Mouse (Mus musculus) ES-E14 (cell line): ENCODE measurements around the gene Ppara. TPM values are rescaled to one million over a fixed set of nuclear protein-coding genes. Genes with fewer than 3 reads are reported as not detected.

Experiments
- DNase-seq: peaks from one replicate; pipeline ENCODE4 v3.0.0-alpha.2; 2013; ENCODE audit warnings: low read depth, low spot score
- H3K27ac ChIP-seq: 2 replicates; pipeline ENCODE4 v1.5.1; 2012; ENCODE audit warnings: low read depth, mild to moderate bottlenecking, low read length, moderate library complexity, mixed read lengths; ENCODE audit not compliant: poor library complexity, insufficient read depth, severe bottlenecking
- H3K36me3 ChIP-seq: 2 replicates; pipeline ENCODE4 v1.6.1; 2012; ENCODE audit warnings: mild to moderate bottlenecking, low read length, moderate library complexity, mixed read lengths; ENCODE audit not compliant: control insufficient read depth, poor library complexity, insufficient read depth, severe bottlenecking
- H3K4me1 ChIP-seq, 2 experiments: fragments of 150-350 bp in 1 of 2; sonication (generic) in 1 of 2; 2 replicates each; pipeline ENCODE4 v1.6.1; 2012; ENCODE audit warnings: low read length in 2 of 2, mild to moderate bottlenecking in 1 of 2, mixed read lengths in 1 of 2; ENCODE audit not compliant: control insufficient read depth in 2 of 2, insufficient read depth in 2 of 2, poor library complexity in 1 of 2
- H3K4me3 ChIP-seq, 2 experiments: fragments of 150-350 bp in 1 of 2; sonication (generic) in 1 of 2; 2 replicates each; pipeline ENCODE4 v1.5.1; 2012; ENCODE audit warnings: low read length in 2 of 2, low read depth in 1 of 2, mild to moderate bottlenecking in 1 of 2, mixed read lengths in 1 of 2; ENCODE audit not compliant: insufficient read depth in 1 of 2, poor library complexity in 1 of 2, severe bottlenecking in 1 of 2
- H3K9ac ChIP-seq: 2 replicates; pipeline ENCODE4 v1.6.1; 2012; ENCODE audit warnings: low read depth, mild to moderate bottlenecking, low read length, mixed read lengths; ENCODE audit not compliant: poor library complexity, insufficient read depth, severe bottlenecking
- H3K9me3 ChIP-seq: fragments of 150-350 bp; sonication (generic); 2 replicates; pipeline ENCODE4 v1.6.1; 2012; ENCODE audit warnings: low read depth, mild to moderate bottlenecking, low read length; ENCODE audit not compliant: control insufficient read depth, insufficient read depth
- CHD2 ChIP-seq: IDR thresholded peaks from 2 replicates; pipeline ENCODE4 v1.6.1; 2014; ENCODE audit warnings: mild to moderate bottlenecking, low read depth, low read length, inconsistent platforms
- HCFC1 ChIP-seq: IDR thresholded peaks from 2 replicates; pipeline ENCODE4 v1.6.1; 2012; ENCODE audit warnings: low read length, inconsistent platforms, borderline replicate concordance; ENCODE audit not compliant: insufficient read depth
- MAFK ChIP-seq: IDR thresholded peaks from 2 replicates; pipeline ENCODE4 v1.6.1; 2014; ENCODE audit warnings: mild to moderate bottlenecking, low read depth, low read length, inconsistent platforms; ENCODE audit not compliant: insufficient read depth
- ZC3H11A ChIP-seq: IDR thresholded peaks from 2 replicates; pipeline ENCODE4 v1.6.1; 2012; ENCODE audit warnings: low read depth, mild to moderate bottlenecking, inconsistent platforms, low read length, borderline replicate concordance
- ZNF384 ChIP-seq: IDR thresholded peaks from 2 replicates; pipeline ENCODE4 v1.6.1; 2012; ENCODE audit warnings: low read depth, low read length, inconsistent platforms
- in situ Hi-C, 2 experiments: fragments of 600-800 bp; cut with MboI; formaldehyde crosslinking; loops; one replicate each; pipeline ENCODE4 v1.15.1; 2025; ENCODE audit warnings: low sequenced_read_pairs in 2 of 2, inconsistent platforms in 1 of 2; ENCODE audit not compliant: unreplicated experiment in 2 of 2
- total RNA-seq: library from RNA; depleted of rRNA; stranded (reverse); fragments of 300-350 nt; gene quantifications from 2 replicates; pipeline ENCODE4 v1.2.3, GENCODE M21; 2012

Gene Ppara
- total RNA-seq, 1 experiment: 0.09 TPM

DNA sequence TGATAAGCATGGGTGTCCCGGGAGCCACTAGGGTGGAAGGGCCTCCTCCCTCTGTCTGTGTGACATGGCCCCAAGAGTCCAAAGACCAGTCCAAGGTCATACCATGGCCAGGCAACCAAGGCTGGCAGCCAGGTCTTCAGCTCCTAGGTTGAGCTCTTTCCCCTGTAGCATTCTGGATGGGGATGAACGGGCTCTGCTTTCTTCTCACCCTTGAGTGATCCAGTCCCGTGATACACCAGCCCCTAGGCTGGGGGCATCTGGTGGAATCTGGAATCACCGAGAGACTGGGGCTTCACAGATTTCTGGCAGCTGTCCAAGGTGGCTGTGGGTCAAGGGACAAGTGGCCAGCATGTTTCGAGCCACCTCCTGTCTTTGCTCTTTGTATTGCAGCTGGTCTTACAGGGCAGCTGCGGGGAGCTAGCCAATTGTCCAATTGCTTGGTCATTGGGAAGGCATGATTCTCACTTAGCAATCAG is 14.4 kb upstream of the Ppara start:
- TF ChIP-seq HCFC1 (no peak), ZC3H11A (no peak), ZNF384 (no peak), MAFK (no peak), CHD2 (no peak)
- Histone ChIP-seq H3K27ac (no peak overlapping the region), H3K9me3 (no peaks in the 10 kb centered on the region), H3K9ac (no peak overlapping the region), H3K36me3 (no peaks in the 10 kb centered on the region), H3K4me3 (no peak overlapping the region), H3K4me1 (no peaks in the 10 kb centered on the region)
- in situ Hi-C loops: no loop called here
- DNase-seq: no peak

DNA sequence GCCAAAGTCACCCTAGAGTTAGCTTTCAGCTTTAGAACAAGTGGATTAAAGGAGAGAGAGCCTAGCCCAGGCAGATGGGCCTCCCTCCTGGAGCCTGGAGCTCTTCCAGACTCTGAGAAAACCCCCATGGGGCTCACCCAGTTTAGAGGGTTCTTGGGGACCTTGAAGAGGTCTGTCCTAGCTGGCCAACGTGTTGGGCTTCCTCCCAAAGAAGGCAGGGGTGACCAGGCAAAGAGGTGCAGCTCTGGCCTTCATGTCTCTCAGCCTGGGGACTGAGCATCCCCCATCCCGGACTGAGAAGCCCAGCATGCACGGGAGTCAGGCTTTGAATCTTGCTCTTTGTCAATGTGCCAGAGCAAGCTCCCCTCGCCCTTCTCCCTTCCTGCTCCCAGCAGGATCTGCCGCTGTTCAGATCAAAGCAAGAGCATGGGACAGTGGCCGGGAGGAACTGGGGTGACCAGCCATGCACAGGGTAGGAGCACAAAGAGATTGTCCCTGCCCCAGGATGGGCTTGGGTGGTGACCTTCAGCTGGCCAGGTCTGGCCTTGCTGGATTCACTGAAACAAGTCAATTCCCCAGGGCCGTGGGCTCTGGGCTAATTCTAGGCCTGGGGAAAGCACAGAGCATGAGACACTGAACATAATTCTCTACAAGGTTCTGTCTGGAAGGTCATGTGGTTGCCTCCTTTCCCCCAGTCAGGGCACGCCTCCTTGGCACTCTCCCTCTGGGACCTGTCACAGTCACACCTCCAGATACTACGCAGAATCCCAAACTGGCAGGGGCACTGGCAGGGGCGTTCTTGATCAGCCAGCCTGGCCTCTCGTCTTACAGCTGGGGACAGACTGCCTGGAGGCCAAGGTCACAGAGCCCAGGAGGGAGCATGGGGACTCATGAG is 10.3 kb upstream of the Ppara start:
- DNase-seq: no peak
- Histone ChIP-seq H3K36me3 (no peaks in the 10 kb centered on the region), H3K4me1 (no peaks in the 10 kb centered on the region), H3K27ac (no peak overlapping the region), H3K9ac (no peak overlapping the region), H3K9me3 (no peaks in the 10 kb centered on the region), H3K4me3 (no peak overlapping the region)
- TF ChIP-seq MAFK: no peak
- no peak for TF ChIP-seq ZC3H11A
- no peak for TF ChIP-seq HCFC1
- TF ChIP-seq ZNF384: no peak
- TF ChIP-seq CHD2: no peak
- in situ Hi-C loops: no loop called here

DNA sequence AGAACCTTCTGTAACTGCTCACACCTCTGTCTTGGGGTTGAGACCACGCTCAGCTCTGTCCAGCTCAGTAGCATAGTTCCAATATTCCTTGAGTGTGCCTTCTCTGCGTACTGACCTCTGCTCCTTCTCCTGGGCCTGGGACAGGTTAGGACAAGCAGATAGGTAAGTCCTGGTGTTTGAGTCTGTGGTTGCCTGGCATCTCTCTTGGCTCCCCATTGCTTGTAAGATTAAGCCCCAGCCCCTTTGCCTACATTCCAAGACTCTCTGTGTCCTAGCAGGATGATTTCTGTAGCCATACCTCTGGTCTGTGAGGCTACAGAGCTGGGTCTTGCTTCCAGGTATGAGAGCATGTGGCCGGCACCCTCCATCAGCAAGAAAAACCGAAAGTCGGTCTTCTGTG is 6.6 kb upstream of the Ppara start:
- no peaks in the 10 kb centered on the region for H3K36me3 ChIP-seq
- no peak for TF ChIP-seq CHD2
- TF ChIP-seq MAFK: no peak
- TF ChIP-seq ZNF384: no peak
- no peak for TF ChIP-seq ZC3H11A
- no peak for TF ChIP-seq HCFC1
- no peaks in the 10 kb centered on the region for H3K4me1 ChIP-seq
- H3K4me3 ChIP-seq: no peak overlapping the region
- no peak overlapping the region for H3K27ac ChIP-seq
- no peak overlapping the region for H3K9ac ChIP-seq
- DNase-seq: no peak
- in situ Hi-C loops: no loop called here
- H3K9me3 ChIP-seq: no peaks in the 10 kb centered on the region

GRCm38 (mm10) chr15:85729256-85729655 is 5.5 kb upstream of the Ppara start:
- no peak for TF ChIP-seq ZNF384
- no peak for TF ChIP-seq CHD2
- TF ChIP-seq MAFK: no peak
- no peak for TF ChIP-seq ZC3H11A
- no peak for TF ChIP-seq HCFC1
- no peak overlapping the region for H3K27ac ChIP-seq
- H3K36me3 ChIP-seq: no peaks in the 10 kb centered on the region
- H3K9ac ChIP-seq: no peak overlapping the region
- no peaks in the 10 kb centered on the region for H3K4me1 ChIP-seq
- no peak for DNase-seq
- no peak overlapping the region for H3K4me3 ChIP-seq
- in situ Hi-C loops: no loop called here
- no peaks in the 10 kb centered on the region for H3K9me3 ChIP-seq
